Mouse (Mus musculus): ENCODE measurements around the gene Plekha7.

GRCm38 (mm10) chr7:116263281-116263680, 44.9 kb downstream of the Plekha7 start:
- TF ChIP-seq GATA1 (IDR thresholded peaks at IDR 0.05; ENCODE audit: borderline replicate concordance, low read length) (no peak), FLI1 (IDR thresholded peaks at IDR 0.05; ENCODE audit: low read length) (no peak)
